Mouse (Mus musculus): ENCODE measurements around the gene Cnot3. TPM values are rescaled to one million over a fixed set of nuclear protein-coding genes. Genes with fewer than 3 reads are reported as not detected.
A peak's percentile ranks its signal among the peaks of the same experiment; 100 is the strongest.

Cnot3 gene
- total and polyA plus RNA-seq, 3 experiments = 22.1 to 33.2 (median 23.1) TPM

DNA sequence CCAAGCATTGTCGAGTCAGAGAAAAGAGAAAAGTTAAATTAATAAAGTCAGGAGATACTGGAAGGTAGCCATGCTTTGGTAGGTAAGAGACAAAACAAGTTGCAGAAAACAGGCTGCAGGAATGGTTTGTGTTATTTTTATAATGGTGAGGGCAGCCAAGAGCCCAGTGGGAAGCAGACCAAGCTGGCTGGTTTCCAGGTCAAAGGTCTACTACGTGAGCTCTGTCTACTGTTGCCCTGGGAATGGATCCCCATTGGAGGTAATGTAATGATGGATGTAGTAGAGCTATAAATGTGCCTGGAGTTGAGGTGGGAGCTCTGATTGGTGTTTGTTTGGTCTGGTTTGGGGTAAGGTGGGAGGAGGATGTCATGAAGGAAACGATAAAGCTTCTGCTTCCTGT lies 36.0 kb upstream of the Cnot3 start:
- intact Hi-C loops (cut with DNase I) = loop anchor here (5.0 kb wide), 1 partner anchor 68 kb away; the partner anchor contains the start of gene Tmc4
- Histone ChIP-seq H3K4me3 (no peak overlapping the region), H3K9ac (ENCODE audit: low read depth, low read length) (no peak overlapping the region), H3K79me2 (replicated peaks; ENCODE audit: control insufficient read depth, insufficient read depth, low read length) (no peaks in the 10 kb centered on the region), H3K36me3 (ENCODE audit: control insufficient read depth, insufficient read depth, low read length) (no peaks in the 10 kb centered on the region), H3K27me3 (ENCODE audit: control insufficient read depth, insufficient read depth, low read length) (no peaks in the 10 kb centered on the region), H3K27ac (peak overlapping the region; percentile 83), H3K4me1 (ENCODE audit: control insufficient read depth, insufficient read depth, low read length) (peaks cover 6% of the 10 kb centered on the region)
- DNase-seq = peak; percentile 70 to 73
- 12% methylated on average over 3 of the region's 3 CpGs for WGBS
- no peak for TF ChIP-seq POLR2A (IDR thresholded peaks at IDR 0.05; ENCODE audit: insufficient read depth, low read depth, low read length)
- TF ChIP-seq CTCF (IDR thresholded peaks at IDR 0.05) = no peak
- TF ChIP-seq EP300 (IDR thresholded peaks at IDR 0.05; ENCODE audit: insufficient read depth, low read depth, low read length) = 0 out of 2 replicates have a peak, but pooled peaks have one; percentile 30

DNA sequence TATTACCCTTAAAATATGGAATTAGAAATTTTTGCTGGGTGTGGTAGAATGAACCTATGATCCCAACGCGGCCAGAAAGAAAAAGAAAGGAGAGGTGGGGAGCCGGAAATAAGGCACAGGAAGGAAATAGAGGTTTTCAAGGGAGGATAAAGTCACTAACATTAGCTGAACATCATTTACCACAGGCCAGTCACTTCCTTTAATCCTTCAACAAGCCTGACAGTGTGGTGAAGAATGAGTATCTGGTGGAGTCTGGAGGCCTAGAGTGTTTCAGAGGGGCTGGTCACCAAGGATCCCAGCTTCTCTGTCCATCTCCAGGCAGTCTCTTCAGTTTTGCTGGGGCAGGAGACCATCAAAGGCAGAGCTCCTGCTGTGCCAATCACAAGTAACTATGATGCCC lies 34.6 kb upstream of the Cnot3 start:
- DNase-seq = no peak
- no peaks in the 10 kb centered on the region for H3K79me2 ChIP-seq (replicated peaks; ENCODE audit: control insufficient read depth, insufficient read depth, low read length)
- no peak overlapping the region for H3K27ac ChIP-seq
- H3K4me3 ChIP-seq = no peak overlapping the region
- H3K27me3 ChIP-seq (ENCODE audit: control insufficient read depth, insufficient read depth, low read length) = no peaks in the 10 kb centered on the region
- intact Hi-C loops (cut with DNase I) = no loop called here
- H3K4me1 ChIP-seq (ENCODE audit: control insufficient read depth, insufficient read depth, low read length) = peaks cover 6% of the 10 kb centered on the region
- no peak overlapping the region for H3K9ac ChIP-seq (ENCODE audit: low read depth, low read length)
- WGBS = 62% methylated on average over 3 of the region's 3 CpGs
- H3K36me3 ChIP-seq (ENCODE audit: control insufficient read depth, insufficient read depth, low read length) = no peaks in the 10 kb centered on the region
- no peak for TF ChIP-seq EP300 (IDR thresholded peaks at IDR 0.05; ENCODE audit: insufficient read depth, low read depth, low read length)
- TF ChIP-seq POLR2A (IDR thresholded peaks at IDR 0.05; ENCODE audit: insufficient read depth, low read depth, low read length) = no peak
- TF ChIP-seq CTCF (IDR thresholded peaks at IDR 0.05) = no peak

DNA sequence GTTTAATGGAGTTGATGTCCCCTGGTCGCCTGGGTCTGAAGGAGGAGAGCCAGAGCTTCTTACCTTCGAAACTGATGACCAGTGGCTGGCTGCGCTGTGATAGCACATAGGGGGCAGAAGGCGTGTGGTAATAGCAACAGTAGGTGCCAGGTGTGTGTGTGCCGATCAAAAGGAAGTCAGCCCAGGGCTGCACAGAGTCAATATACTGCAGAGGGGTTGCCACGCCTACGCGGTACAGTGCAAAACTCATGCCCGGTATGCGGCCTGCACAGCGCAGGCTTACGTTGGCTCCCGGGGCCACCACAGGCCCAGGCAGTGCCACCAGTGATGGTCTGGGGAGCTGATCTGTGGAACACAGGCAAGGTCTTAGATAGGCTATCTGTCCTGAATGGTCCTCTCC lies 34.1 kb upstream of the Cnot3 start:
- TF ChIP-seq POLR2A (IDR thresholded peaks at IDR 0.05; ENCODE audit: insufficient read depth, low read depth, low read length) (no peak), EP300 (IDR thresholded peaks at IDR 0.05; ENCODE audit: insufficient read depth, low read depth, low read length) (no peak), CTCF (IDR thresholded peaks at IDR 0.05) (no peak)
- H3K4me1 ChIP-seq (ENCODE audit: control insufficient read depth, insufficient read depth, low read length) = peaks cover 6% of the 10 kb centered on the region
- H3K27me3 ChIP-seq (ENCODE audit: control insufficient read depth, insufficient read depth, low read length) = no peaks in the 10 kb centered on the region
- no peak overlapping the region for H3K9ac ChIP-seq (ENCODE audit: low read depth, low read length)
- H3K79me2 ChIP-seq (replicated peaks; ENCODE audit: control insufficient read depth, insufficient read depth, low read length) = no peaks in the 10 kb centered on the region
- intact Hi-C loops (cut with DNase I) = no loop called here
- DNase-seq = no peak
- H3K36me3 ChIP-seq (ENCODE audit: control insufficient read depth, insufficient read depth, low read length) = no peaks in the 10 kb centered on the region
- no peak overlapping the region for H3K4me3 ChIP-seq
- WGBS = 91% methylated on average over 13 of the region's 13 CpGs
- no peak overlapping the region for H3K27ac ChIP-seq

DNA sequence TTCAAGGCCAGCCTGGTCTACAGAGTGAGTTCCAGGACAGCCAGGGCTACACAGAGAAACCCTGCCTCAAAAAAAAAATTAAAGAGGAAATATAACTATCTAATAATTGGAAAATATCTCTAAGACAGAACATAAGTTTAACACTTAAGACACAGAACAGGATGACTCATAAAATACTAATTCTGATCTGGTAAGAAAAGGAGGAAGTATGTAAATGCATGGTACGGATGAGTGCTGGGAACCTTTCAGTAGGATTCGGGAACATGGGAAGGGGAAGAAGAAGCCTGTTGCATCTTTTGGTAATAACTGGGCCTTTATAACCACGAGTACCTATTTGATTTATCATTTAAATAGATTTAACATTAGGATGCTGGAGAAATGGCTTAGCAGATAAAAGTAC lies 31.0 kb upstream of the Cnot3 start:
- WGBS = 63% methylated on average over 3 of the region's 3 CpGs
- Histone ChIP-seq H3K4me1 (ENCODE audit: control insufficient read depth, insufficient read depth, low read length) (peaks cover 4% of the 10 kb centered on the region), H3K36me3 (ENCODE audit: control insufficient read depth, insufficient read depth, low read length) (no peaks in the 10 kb centered on the region), H3K27ac (no peak overlapping the region), H3K4me3 (no peak overlapping the region), H3K27me3 (ENCODE audit: control insufficient read depth, insufficient read depth, low read length) (no peaks in the 10 kb centered on the region), H3K79me2 (replicated peaks; ENCODE audit: control insufficient read depth, insufficient read depth, low read length) (no peaks in the 10 kb centered on the region), H3K9ac (ENCODE audit: low read depth, low read length) (no peak overlapping the region)
- DNase-seq = no peak
- TF ChIP-seq EP300 (IDR thresholded peaks at IDR 0.05; ENCODE audit: insufficient read depth, low read depth, low read length) (no peak), CTCF (IDR thresholded peaks at IDR 0.05) (no peak), POLR2A (IDR thresholded peaks at IDR 0.05; ENCODE audit: insufficient read depth, low read depth, low read length) (no peak)
- intact Hi-C loops (cut with DNase I) = no loop called here

DNA sequence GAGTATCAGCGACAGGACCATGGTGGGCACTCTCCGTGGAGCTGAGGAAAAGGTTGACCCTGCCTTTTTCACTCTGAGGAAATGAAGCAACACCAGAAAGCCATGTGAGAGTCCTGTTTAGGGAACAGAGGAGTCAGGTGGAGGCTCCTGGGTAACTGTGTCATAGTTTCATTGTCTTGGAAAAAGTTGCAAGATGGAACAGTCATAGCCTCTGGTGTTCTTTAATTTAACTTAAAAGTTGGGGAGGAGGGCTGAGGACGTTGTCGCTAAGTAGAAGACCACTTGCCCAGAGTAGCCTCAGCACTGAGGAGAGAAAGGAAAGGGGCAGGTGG lies 29.0 kb upstream of the Cnot3 start, which contains the start of gene Oscar:
Gene Oscar, minus strand, starts transcription at position 101 of the 332 bp plus-strand sequence.
- no peak within 1 kb of the TSS for H3K9ac ChIP-seq (ENCODE audit: low read depth, low read length)
- H3K79me2 ChIP-seq (replicated peaks; ENCODE audit: control insufficient read depth, insufficient read depth, low read length) = no peaks in the 10 kb centered on the region
- DNase-seq = no peak
- no peaks in the 10 kb centered on the region for H3K4me1 ChIP-seq (ENCODE audit: control insufficient read depth, insufficient read depth, low read length)
- H3K4me3 ChIP-seq = peak within 1 kb of the TSS; percentile 92; the same call in 1 of the 2 replicates
- 82% methylated on average over 4 of the region's 4 CpGs for WGBS
- intact Hi-C loops (cut with DNase I) = no loop called here
- TF ChIP-seq POLR2A (IDR thresholded peaks at IDR 0.05; ENCODE audit: insufficient read depth, low read depth, low read length) (no peak), CTCF (IDR thresholded peaks at IDR 0.05) (no peak), EP300 (IDR thresholded peaks at IDR 0.05; ENCODE audit: insufficient read depth, low read depth, low read length) (no peak)
- no peaks in the 10 kb centered on the region for H3K36me3 ChIP-seq (ENCODE audit: control insufficient read depth, insufficient read depth, low read length)
- no peaks in the 10 kb centered on the region for H3K27me3 ChIP-seq (ENCODE audit: control insufficient read depth, insufficient read depth, low read length)
- peak within 1 kb of the TSS; percentile 81; the same call in 1 of the 2 replicates for H3K27ac ChIP-seq

DNA sequence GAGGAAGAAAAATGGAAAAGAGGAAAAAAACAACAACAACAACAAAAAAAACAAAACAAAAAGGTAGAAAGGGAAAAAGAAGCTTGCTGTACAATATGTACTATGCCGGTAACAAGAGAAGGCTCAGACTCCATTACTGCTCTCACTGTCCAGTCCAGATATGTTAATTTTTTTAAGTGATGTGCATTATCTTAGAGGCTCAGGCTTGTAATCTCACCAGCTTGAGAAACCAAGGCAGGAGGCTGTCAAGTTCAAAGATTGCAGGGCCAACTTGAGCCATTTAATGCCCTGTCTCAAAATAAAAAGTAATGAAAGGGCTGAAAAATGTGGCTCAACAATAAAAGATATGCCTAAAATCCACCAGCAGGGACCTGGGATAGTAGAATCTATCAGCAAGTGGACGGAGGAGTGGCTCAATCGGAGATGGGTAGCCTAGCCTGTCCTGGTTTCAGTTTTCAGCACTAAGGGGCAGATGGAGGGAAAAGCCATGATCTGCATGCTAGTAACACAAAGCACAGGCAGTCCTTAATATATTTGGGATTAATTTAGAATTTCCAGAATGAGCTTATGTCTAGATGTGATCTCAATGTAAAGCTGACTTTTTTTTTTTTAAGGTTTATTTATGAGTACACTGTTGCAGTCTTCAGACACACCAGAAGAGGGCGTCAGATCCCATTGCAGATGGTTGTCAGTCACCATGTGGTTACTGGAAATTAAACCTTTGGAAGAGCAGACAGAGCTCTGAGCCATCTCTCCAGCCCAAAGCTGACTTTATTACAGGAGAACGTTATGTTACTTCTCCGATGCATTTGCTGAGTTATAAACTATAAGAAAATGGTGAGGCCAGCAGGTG lies 28.5 kb upstream of the Cnot3 start:
- H3K27ac ChIP-seq = peak overlapping the region; percentile 81; the same call in 1 of the 2 replicates
- intact Hi-C loops (cut with DNase I) = loop anchor here (1.0 kb wide), 1 partner anchor 13 kb away; the partner anchor contains the start of genes Prpf31 and Tfpt
- no peak overlapping the region for H3K9ac ChIP-seq (ENCODE audit: low read depth, low read length)

More for the DNA sequence above, 28.5 kb upstream of the Cnot3 start:
- Histone ChIP-seq H3K4me1 (ENCODE audit: control insufficient read depth, insufficient read depth, low read length) (no peaks in the 10 kb centered on the region), H3K4me3 (peak overlapping the region; percentile 92; the same call in 1 of the 2 replicates), H3K36me3 (ENCODE audit: control insufficient read depth, insufficient read depth, low read length) (no peaks in the 10 kb centered on the region), H3K79me2 (replicated peaks; ENCODE audit: control insufficient read depth, insufficient read depth, low read length) (no peaks in the 10 kb centered on the region), H3K27me3 (ENCODE audit: control insufficient read depth, insufficient read depth, low read length) (no peaks in the 10 kb centered on the region)
- DNase-seq = no peak
- TF ChIP-seq CTCF (IDR thresholded peaks at IDR 0.05) (peak; percentile 65), EP300 (IDR thresholded peaks at IDR 0.05; ENCODE audit: insufficient read depth, low read depth, low read length) (no peak)
- 41% methylated on average over 6 of the region's 6 CpGs for WGBS

Measured in heart, adult 2 months (tissue).